Mouse (Mus musculus): ENCODE results near the gene Rtn1. TPM values are rescaled to one million over a fixed set of nuclear protein-coding genes. Genes with fewer than 3 reads are reported as not detected.
A peak's percentile ranks its signal among the peaks of the same experiment; 100 is the strongest.

The Rtn1 gene
- 0.85 and 1.5 TPM in 2 replicates for polyA plus RNA-seq (2015; fragmentation: Nextera tagmentation; extraction: Ambion mirVana)

DNA sequence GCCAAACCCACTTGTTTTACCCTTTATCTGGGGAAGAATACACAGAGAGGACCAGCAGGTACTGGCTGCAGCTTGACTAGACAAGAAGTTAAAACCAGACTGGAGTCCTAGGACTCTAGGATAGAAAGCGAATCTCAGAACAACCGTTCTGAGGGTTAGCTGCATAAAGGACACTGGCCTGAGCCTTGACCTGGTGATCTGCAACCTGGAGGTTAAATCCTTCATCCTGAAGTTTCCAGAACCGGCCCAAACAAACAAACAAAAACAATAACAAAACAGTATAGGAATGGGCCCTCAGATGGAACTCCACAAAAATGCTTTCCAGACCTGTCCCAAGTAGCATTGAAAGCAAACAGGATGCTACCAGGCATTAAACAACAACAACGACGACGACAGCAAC lies at the start of gene Rtn1:
Gene Rtn1 (minus strand): TSS at position 101 of the 400 bp plus-strand sequence.
- H3K27me3 ChIP-seq (ENCODE audit: insufficient read depth, low read length): peaks cover 30% of the 10 kb centered on the region
- no peaks in the 10 kb centered on the region for H3K9me3 ChIP-seq (ENCODE audit: low read length)
- peak within 1 kb of the TSS; percentile 72 for H3K4me2 ChIP-seq (ENCODE audit: low read depth, low read length)
- peak within 1 kb of the TSS; percentile 47 for H3K4me3 ChIP-seq (ENCODE audit: low read depth, low read length)
- no peaks in the 10 kb centered on the region for H3K36me3 ChIP-seq (replicated peaks; ENCODE audit: insufficient read depth, low read length)
- H3K27ac ChIP-seq (ENCODE audit: low read depth): no peak within 1 kb of the TSS
- no peak for TF ChIP-seq EP300 (IDR thresholded peaks at IDR 0.05; ENCODE audit: low read depth)
- no peak for TF ChIP-seq CTCF (IDR thresholded peaks at IDR 0.05; ENCODE audit: low read depth)
- H3K9ac ChIP-seq (replicated peaks): no peak within 1 kb of the TSS
- DNase-seq (no peak), ATAC-seq (no peak)
- H3K4me1 ChIP-seq (ENCODE audit: insufficient read depth): peaks cover 3% of the 10 kb centered on the region; the same call in 1 of the 2 replicates
- WGBS (ENCODE audit: insufficient replicate concordance): 38% methylated on average over 6 of the region's 6 CpGs

- Histone ChIP-seq H3K4me3 (ENCODE audit: low read depth, low read length) (no peak overlapping the region), H3K27ac (ENCODE audit: low read depth) (no peak overlapping the region), H3K4me1 (ENCODE audit: insufficient read depth) (no peaks in the 10 kb centered on the region), H3K9ac (replicated peaks) (no peak overlapping the region), H3K9me3 (ENCODE audit: low read length) (no peaks in the 10 kb centered on the region), H3K4me2 (ENCODE audit: low read depth, low read length) (no peak overlapping the region), H3K36me3 (replicated peaks; ENCODE audit: insufficient read depth, low read length) (no peaks in the 10 kb centered on the region), H3K27me3 (ENCODE audit: insufficient read depth, low read length) (no peaks in the 10 kb centered on the region)
- no peak for DNase-seq
- no peak for ATAC-seq
- WGBS (ENCODE audit: insufficient replicate concordance): 73% methylated on average over 17 of the region's 17 CpGs
- TF ChIP-seq CTCF (IDR thresholded peaks at IDR 0.05; ENCODE audit: low read depth): no peak
- TF ChIP-seq EP300 (IDR thresholded peaks at IDR 0.05; ENCODE audit: low read depth): no peak
These were observed 45.1 kb upstream of the Rtn1 start for GRCm38 (mm10) chr12:72453941-72454340.

DNA sequence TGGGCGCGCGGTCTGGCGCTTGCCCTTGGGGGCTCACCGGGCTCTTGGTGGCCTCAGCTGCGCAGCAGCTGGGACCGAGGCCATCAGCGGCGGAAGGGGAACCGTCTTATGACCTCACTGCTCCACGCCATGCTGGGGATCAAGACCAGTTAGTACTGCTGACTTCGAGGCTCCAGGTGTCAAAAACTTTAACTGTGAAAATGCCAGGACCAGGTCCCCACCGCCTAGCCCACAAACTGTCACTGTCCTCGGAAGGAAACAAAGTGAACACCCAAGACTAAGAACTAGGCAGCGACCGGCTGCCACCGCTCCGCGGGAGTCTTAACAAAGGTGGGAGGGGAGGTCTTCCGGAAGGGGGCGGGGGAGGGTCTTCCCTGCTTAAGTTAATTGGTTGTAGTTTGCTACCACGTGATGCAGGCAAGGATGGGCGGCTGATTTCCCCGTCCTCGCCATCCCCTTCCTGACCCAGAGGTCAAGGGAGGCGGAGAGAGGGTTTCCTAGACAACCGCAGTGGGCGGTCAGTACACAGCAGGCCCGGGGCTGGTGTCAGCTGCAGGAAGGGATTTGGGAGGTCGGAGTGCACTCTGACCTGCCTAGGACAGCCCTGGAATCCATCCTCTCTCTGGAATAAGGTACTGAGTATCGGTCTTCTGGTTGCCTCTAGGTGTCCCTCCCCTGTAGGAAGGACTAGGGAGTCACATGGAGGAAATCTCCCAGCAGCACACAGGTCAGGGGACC lies 33.2 kb upstream of the Rtn1 start, which contains the start of gene Lrrc9:
Gene Lrrc9 (plus strand): TSS at position 28 of the 738 bp plus-strand sequence.
- Histone ChIP-seq H3K27me3 (ENCODE audit: insufficient read depth, low read length) (no peaks in the 10 kb centered on the region), H3K9me3 (ENCODE audit: low read length) (no peaks in the 10 kb centered on the region), H3K9ac (replicated peaks) (peak within 1 kb of the TSS; percentile 56), H3K36me3 (replicated peaks; ENCODE audit: insufficient read depth, low read length) (no peaks in the 10 kb centered on the region), H3K4me3 (ENCODE audit: low read depth, low read length) (peak within 1 kb of the TSS; percentile 46), H3K4me2 (ENCODE audit: low read depth, low read length) (peak within 1 kb of the TSS; percentile 80), H3K27ac (ENCODE audit: low read depth) (peak within 1 kb of the TSS; percentile 18; the same call in 1 of the 2 replicates), H3K4me1 (ENCODE audit: insufficient read depth) (peaks cover 7% of the 10 kb centered on the region; the same call in 1 of the 2 replicates)
- TF ChIP-seq EP300 (IDR thresholded peaks at IDR 0.05; ENCODE audit: low read depth) (no peak), CTCF (IDR thresholded peaks at IDR 0.05; ENCODE audit: low read depth) (no peak)
- ATAC-seq (peak; percentile 92), DNase-seq (peak; percentile 72)
- 2% methylated on average over 31 of the region's 31 CpGs for WGBS (ENCODE audit: insufficient replicate concordance)

DNA sequence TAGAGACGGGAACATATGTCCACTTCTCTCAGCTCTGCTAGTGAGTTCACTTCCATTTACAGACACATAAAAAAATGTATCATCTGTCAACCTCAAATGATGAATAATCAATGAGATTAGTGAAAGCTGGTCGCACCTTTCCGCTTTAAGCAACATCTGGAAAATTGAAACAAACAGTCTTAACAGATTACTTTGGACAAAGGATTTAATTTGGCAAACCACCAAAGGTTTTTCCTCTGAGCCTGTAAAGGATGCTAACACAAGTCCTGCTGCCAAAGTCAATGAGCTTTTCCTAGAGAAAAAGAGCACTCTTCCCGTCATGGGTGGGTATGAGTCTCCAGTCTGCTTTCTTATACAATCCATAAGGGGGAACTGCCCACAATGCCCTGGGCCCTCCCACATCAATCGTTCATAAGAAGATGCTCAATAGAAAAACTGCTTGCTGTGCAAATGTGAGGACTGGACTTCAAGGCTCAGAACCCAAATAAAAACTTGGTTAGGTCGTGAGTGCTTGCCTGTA lies 30.2 kb upstream of the Rtn1 start:
- Histone ChIP-seq H3K36me3 (replicated peaks; ENCODE audit: insufficient read depth, low read length) (no peaks in the 10 kb centered on the region), H3K4me1 (ENCODE audit: insufficient read depth) (peaks cover 7% of the 10 kb centered on the region; the same call in 1 of the 2 replicates), H3K27me3 (ENCODE audit: insufficient read depth, low read length) (no peaks in the 10 kb centered on the region), H3K27ac (ENCODE audit: low read depth) (no peak overlapping the region), H3K4me3 (ENCODE audit: low read depth, low read length) (no peak overlapping the region), H3K9ac (replicated peaks) (no peak overlapping the region), H3K9me3 (ENCODE audit: low read length) (no peaks in the 10 kb centered on the region), H3K4me2 (ENCODE audit: low read depth, low read length) (no peak overlapping the region)
- TF ChIP-seq CTCF (IDR thresholded peaks at IDR 0.05; ENCODE audit: low read depth) (no peak), EP300 (IDR thresholded peaks at IDR 0.05; ENCODE audit: low read depth) (no peak)
- DNase-seq (no peak), ATAC-seq (no peak)
- 68% methylated on average over 6 of the region's 6 CpGs for WGBS (ENCODE audit: insufficient replicate concordance)

- no peak overlapping the region for H3K4me3 ChIP-seq (ENCODE audit: low read depth, low read length)
- H3K27ac ChIP-seq (ENCODE audit: low read depth): no peak overlapping the region
- H3K36me3 ChIP-seq (replicated peaks; ENCODE audit: insufficient read depth, low read length): no peaks in the 10 kb centered on the region
- no peak overlapping the region for H3K9ac ChIP-seq (replicated peaks)
- peaks cover 7% of the 10 kb centered on the region; the same call in 1 of the 2 replicates for H3K4me1 ChIP-seq (ENCODE audit: insufficient read depth)
- DNase-seq (no peak), ATAC-seq (no peak)
- no peaks in the 10 kb centered on the region for H3K27me3 ChIP-seq (ENCODE audit: insufficient read depth, low read length)
- TF ChIP-seq EP300 (IDR thresholded peaks at IDR 0.05; ENCODE audit: low read depth) (no peak), CTCF (IDR thresholded peaks at IDR 0.05; ENCODE audit: low read depth) (no peak)
- 77% methylated on average over 10 of the region's 10 CpGs for WGBS (ENCODE audit: insufficient replicate concordance)
- no peak overlapping the region for H3K4me2 ChIP-seq (ENCODE audit: low read depth, low read length)
- no peaks in the 10 kb centered on the region for H3K9me3 ChIP-seq (ENCODE audit: low read length)
These were observed 29.0 kb upstream of the Rtn1 start for GRCm38 (mm10) chr12:72437676-72438341.

DNA sequence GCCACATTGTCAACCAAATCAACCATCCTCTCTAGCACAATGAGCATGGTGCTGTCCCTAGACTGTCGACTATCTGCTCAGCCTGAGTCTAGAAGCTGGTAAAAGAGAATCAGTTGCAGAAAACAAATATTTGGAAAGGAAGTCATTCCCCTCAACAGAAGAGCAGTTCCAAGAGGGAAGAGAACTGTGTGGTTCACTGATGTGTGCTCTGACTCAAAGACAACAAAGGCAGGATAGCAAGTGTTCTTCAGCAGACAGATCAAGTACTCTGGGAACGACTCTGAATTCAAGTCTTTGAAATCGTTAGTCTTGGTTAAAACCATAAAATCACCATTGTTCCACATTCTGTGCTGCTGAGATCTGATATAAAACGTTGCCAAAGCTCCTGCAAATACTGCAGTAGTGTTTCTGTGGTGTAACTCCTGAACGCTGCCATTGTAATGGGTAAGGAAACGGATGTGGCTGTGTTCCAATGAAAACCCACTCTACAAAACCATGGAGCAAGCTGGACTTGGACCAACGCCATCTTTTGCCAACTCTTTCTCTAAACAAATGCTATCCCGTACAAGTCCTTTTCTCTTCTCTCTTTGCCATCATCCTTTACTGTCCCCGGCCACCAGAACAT lies 24.5 kb upstream of the Rtn1 start:
- DNase-seq: no peak
- Histone ChIP-seq H3K9me3 (ENCODE audit: low read length) (no peaks in the 10 kb centered on the region), H3K36me3 (replicated peaks; ENCODE audit: insufficient read depth, low read length) (no peaks in the 10 kb centered on the region), H3K4me2 (ENCODE audit: low read depth, low read length) (no peak overlapping the region), H3K4me1 (ENCODE audit: insufficient read depth) (no peaks in the 10 kb centered on the region), H3K4me3 (ENCODE audit: low read depth, low read length) (no peak overlapping the region), H3K9ac (replicated peaks) (no peak overlapping the region), H3K27ac (ENCODE audit: low read depth) (no peak overlapping the region), H3K27me3 (ENCODE audit: insufficient read depth, low read length) (no peaks in the 10 kb centered on the region)
- TF ChIP-seq CTCF (IDR thresholded peaks at IDR 0.05; ENCODE audit: low read depth) (no peak), EP300 (IDR thresholded peaks at IDR 0.05; ENCODE audit: low read depth) (no peak)
- ATAC-seq: no peak
- WGBS (ENCODE audit: insufficient replicate concordance): 62% methylated on average over 9 of the region's 9 CpGs
